8 mouse cellular contexts compared by ENCODE assay signal in genomic region chr10:99460847-99461445, GRCm38 (mm10).
DNase-seq lines count a peak whose midpoint lies in the region; ATAC-seq and TF ChIP-seq lines count a peak whose summit lies in the region.

No protein-coding gene starts in this region.

- peak overlapping the region; percentile 43 to 47 for H3K4me3 ChIP-seq in liver, embryonic 14.5 days (ENCODE audit: insufficient read depth in 1 of 2, low read depth in 2 of 2, low read length in 2 of 2)

- peaks cover 0 to 18% of the 10 kb centered on the region in 2 experiments; a peak in 2 of 4 replicates for H3K4me1 ChIP-seq in liver, embryonic 14.5 days (replicated peaks; ENCODE audit: control insufficient read depth in 2 of 2, insufficient read depth in 2 of 2, low read length in 1 of 2)

- peak overlapping the region; percentile 64 for H3K4me2 ChIP-seq in liver, embryonic 14.5 days (ENCODE audit: low read depth)

- 0 out of 2 replicates have a peak, but pooled peaks have one; percentile 6 for TF ChIP-seq EP300 in liver, embryonic 14.5 days (IDR thresholded peaks at IDR 0.05; ENCODE audit: low read depth)

- H3K27ac ChIP-seq in liver, embryonic 14.5 days, result no peak overlapping the region; the same call in 1 of the 2 replicates

- H3K9me3 ChIP-seq in liver, embryonic 14.5 days (ENCODE audit: control insufficient read depth, low read length), result no peaks in the 10 kb centered on the region

- ATAC-seq in liver, embryonic 14.5 days (ENCODE audit: insufficient read depth), result peak; percentile 33; the same call in 1 of the 2 replicates

- no peaks in the 10 kb centered on the region for H3K36me3 ChIP-seq in liver, embryonic 14.5 days (replicated peaks; ENCODE audit: control insufficient read depth, insufficient read depth, low read depth)

- peak; percentile 96 for DNase-seq in ES-CJ7 (ENCODE audit: low read depth, low spot score)
- DNase-seq in brain, embryonic 14.5 days (ENCODE audit: low read depth), result peak; percentile 62
- peak; percentile 38 for DNase-seq in gastrocnemius, postnatal 25 days
- peak; percentile 65 for DNase-seq in induced T-regulatory cell, adult 2 months (ENCODE audit: low read depth)
- DNase-seq in liver, embryonic 14.5 days (ENCODE audit: low read depth in 3 of 3, low spot score in 3 of 3), result peak in 1 of 3 experiments; percentile 24
- DNase-seq in naive thymus-derived CD4-positive, alpha-beta T cell, adult 2 months (ENCODE audit: low read depth), result peak; percentile 58
- peak; percentile 28 to 31 for DNase-seq in thymus, postnatal 36 days
- no peak for DNase-seq in frontal cortex, postnatal 14 days (ENCODE audit: low spot score in 2 of 2)

- under 1% methylated on average over 17 of the region's 17 CpGs for WGBS in liver, embryonic 14.5 days (ENCODE audit: insufficient replicate concordance)

- no peaks in the 10 kb centered on the region; the same call in 1 of the 2 replicates for H3K27me3 ChIP-seq in liver, embryonic 14.5 days (ENCODE audit: control insufficient read depth, insufficient read depth, low read length)

- H3K9ac ChIP-seq in liver, embryonic 14.5 days (replicated peaks), result no peak overlapping the region

- TF ChIP-seq CTCF in brain, embryonic 14.5 days (IDR thresholded peaks at IDR 0.05; ENCODE audit: borderline replicate concordance, extremely low read depth, insufficient read depth, insufficient read length), result no peak
- TF ChIP-seq CTCF in liver, embryonic 14.5 days (IDR thresholded peaks at IDR 0.05; ENCODE audit: low read depth), result no peak

- no peak for TF ChIP-seq POLR2A in brain, embryonic 14.5 days (IDR thresholded peaks at IDR 0.05; ENCODE audit: borderline replicate concordance, extremely low read depth, insufficient read depth, insufficient read length, poor library complexity, severe bottlenecking)

Comparison
In these comparisons a context has a peak if more than half of its experiments do, and no peak if none do; other contexts are left out.
1. DNase-seq: peak in ES-CJ7 (single experiment), brain, embryonic 14.5 days (single experiment), gastrocnemius, postnatal 25 days (single experiment), induced T-regulatory cell, adult 2 months (single experiment), naive thymus-derived CD4-positive, alpha-beta T cell, adult 2 months (single experiment) and thymus, postnatal 36 days (2 of 2); none in frontal cortex, postnatal 14 days (0 of 2).